Mouse (Mus musculus): ENCODE data around the gene Mpp5. TPM values are rescaled to one million over a fixed set of nuclear protein-coding genes. Genes with fewer than 3 reads are reported as not detected.
A peak's percentile ranks its signal among the peaks of the same experiment; 100 is the strongest.

Mpp5 gene
- total and polyA plus RNA-seq, 2 experiments: 0.84 to 17.0 TPM

- peaks cover 3% of the 10 kb centered on the region for H3K36me3 ChIP-seq (ENCODE audit: control insufficient read depth, insufficient read depth, low read length)
- WGBS: under 1% methylated on average over 30 of the region's 30 CpGs
- H3K27ac ChIP-seq (replicated peaks; ENCODE audit: insufficient read depth, low read depth, low read length): peak overlapping the region; percentile 59
- peaks cover 26% of the 10 kb centered on the region for H3K79me2 ChIP-seq (ENCODE audit: control insufficient read depth, insufficient read depth, low read length)
- peak overlapping the region; percentile 77 for H3K4me3 ChIP-seq (ENCODE audit: insufficient read depth, low read depth, low read length)
- TF ChIP-seq CTCF (IDR thresholded peaks at IDR 0.05; ENCODE audit: low read depth, low read length) (no peak), POLR2A (IDR thresholded peaks at IDR 0.05; ENCODE audit: extremely low read depth, insufficient read depth, low read length) (peak; percentile 62)
- H3K4me1 ChIP-seq (ENCODE audit: control insufficient read depth, insufficient read depth, low read length): peaks cover 2% of the 10 kb centered on the region; the same call in 1 of the 2 replicates
- H3K9ac ChIP-seq (ENCODE audit: low read depth, low read length): peak overlapping the region; percentile 77
- DNase-seq (ENCODE audit: extremely low read depth, low read depth, low spot score): no peak
- no peaks in the 10 kb centered on the region for H3K27me3 ChIP-seq (ENCODE audit: control insufficient read depth, insufficient read depth, low read length)
Observed at GRCm38 (mm10) chr12:78860921-78861495, 112.3 kb downstream of the Mpp5 start.

GRCm38 (mm10) chr12:78861496-78862253 lies 113.0 kb downstream of the Mpp5 start, which contains the start of the genes Atp6v1d and Eif2s1:
Gene Atp6v1d, minus strand, starts transcription at chr12:78861638.
Gene Eif2s1, plus strand, starts transcription at chr12:78861819.
- peaks cover 26% of the 10 kb centered on the region for H3K79me2 ChIP-seq (ENCODE audit: control insufficient read depth, insufficient read depth, low read length)
- no peaks in the 10 kb centered on the region; the same call in 1 of the 2 replicates for H3K36me3 ChIP-seq (ENCODE audit: control insufficient read depth, insufficient read depth, low read length)
- H3K4me3 ChIP-seq (ENCODE audit: insufficient read depth, low read depth, low read length): peak within 1 kb of the TSS; percentile 91
- under 1% methylated on average over 55 of the region's 55 CpGs for WGBS
- peaks cover 2% of the 10 kb centered on the region; the same call in 1 of the 2 replicates for H3K4me1 ChIP-seq (ENCODE audit: control insufficient read depth, insufficient read depth, low read length)
- DNase-seq (ENCODE audit: extremely low read depth, low read depth, low spot score): peak; percentile 96
- peak; percentile 70; the same call in 1 of the 2 replicates for TF ChIP-seq POLR2A (IDR thresholded peaks at IDR 0.05; ENCODE audit: extremely low read depth, insufficient read depth, low read length)
- peak; percentile 76 for TF ChIP-seq CTCF (IDR thresholded peaks at IDR 0.05; ENCODE audit: low read depth, low read length)
- H3K27ac ChIP-seq (replicated peaks; ENCODE audit: insufficient read depth, low read depth, low read length): peak within 1 kb of the TSS; percentile 77
- H3K9ac ChIP-seq (ENCODE audit: low read depth, low read length): peak within 1 kb of the TSS; percentile 88
- no peaks in the 10 kb centered on the region for H3K27me3 ChIP-seq (ENCODE audit: control insufficient read depth, insufficient read depth, low read length)

GRCm38 (mm10) chr12:78862254-78862730 lies 113.6 kb downstream of the Mpp5 start:
- Histone ChIP-seq H3K4me3 (ENCODE audit: insufficient read depth, low read depth, low read length) (peak overlapping the region; percentile 91), H3K9ac (ENCODE audit: low read depth, low read length) (peak overlapping the region; percentile 88), H3K79me2 (ENCODE audit: control insufficient read depth, insufficient read depth, low read length) (peaks cover 26% of the 10 kb centered on the region), H3K36me3 (ENCODE audit: control insufficient read depth, insufficient read depth, low read length) (peaks cover 3% of the 10 kb centered on the region), H3K27ac (replicated peaks; ENCODE audit: insufficient read depth, low read depth, low read length) (peak overlapping the region; percentile 77), H3K27me3 (ENCODE audit: control insufficient read depth, insufficient read depth, low read length) (no peaks in the 10 kb centered on the region), H3K4me1 (ENCODE audit: control insufficient read depth, insufficient read depth, low read length) (peaks cover 2% of the 10 kb centered on the region; the same call in 1 of the 2 replicates)
- no peak for DNase-seq (ENCODE audit: extremely low read depth, low read depth, low spot score)
- TF ChIP-seq POLR2A (IDR thresholded peaks at IDR 0.05; ENCODE audit: extremely low read depth, insufficient read depth, low read length) (no peak), CTCF (IDR thresholded peaks at IDR 0.05; ENCODE audit: low read depth, low read length) (no peak)
- under 1% methylated on average over 22 of the region's 22 CpGs for WGBS

- H3K36me3 ChIP-seq (ENCODE audit: control insufficient read depth, insufficient read depth, low read length): peaks cover 13% of the 10 kb centered on the region
- H3K4me1 ChIP-seq (ENCODE audit: control insufficient read depth, insufficient read depth, low read length): no peaks in the 10 kb centered on the region; the same call in 1 of the 2 replicates
- H3K79me2 ChIP-seq (ENCODE audit: control insufficient read depth, insufficient read depth, low read length): peaks cover 17% of the 10 kb centered on the region
- H3K9ac ChIP-seq (ENCODE audit: low read depth, low read length): no peak overlapping the region
- WGBS: 98% methylated on average over 1 of the region's 1 CpGs
- DNase-seq (ENCODE audit: extremely low read depth, low read depth, low spot score): no peak
- no peaks in the 10 kb centered on the region for H3K27me3 ChIP-seq (ENCODE audit: control insufficient read depth, insufficient read depth, low read length)
- no peak overlapping the region for H3K27ac ChIP-seq (replicated peaks; ENCODE audit: insufficient read depth, low read depth, low read length)
- H3K4me3 ChIP-seq (ENCODE audit: insufficient read depth, low read depth, low read length): no peak overlapping the region
- no peak for TF ChIP-seq POLR2A (IDR thresholded peaks at IDR 0.05; ENCODE audit: extremely low read depth, insufficient read depth, low read length)
- no peak; the same call in 1 of the 2 replicates for TF ChIP-seq CTCF (IDR thresholded peaks at IDR 0.05; ENCODE audit: low read depth, low read length)
Observed at GRCm38 (mm10) chr12:78865434-78865833, 116.7 kb downstream of the Mpp5 start.

GRCm38 (mm10) chr12:78868115-78868514 lies 119.4 kb downstream of the Mpp5 start:
- Histone ChIP-seq H3K9ac (ENCODE audit: low read depth, low read length) (no peak overlapping the region), H3K27me3 (ENCODE audit: control insufficient read depth, insufficient read depth, low read length) (no peaks in the 10 kb centered on the region), H3K79me2 (ENCODE audit: control insufficient read depth, insufficient read depth, low read length) (peaks cover 6% of the 10 kb centered on the region; the same call in 1 of the 2 replicates), H3K4me3 (ENCODE audit: insufficient read depth, low read depth, low read length) (no peak overlapping the region), H3K36me3 (ENCODE audit: control insufficient read depth, insufficient read depth, low read length) (peaks cover 16% of the 10 kb centered on the region), H3K4me1 (ENCODE audit: control insufficient read depth, insufficient read depth, low read length) (no peaks in the 10 kb centered on the region; the same call in 1 of the 2 replicates), H3K27ac (replicated peaks; ENCODE audit: insufficient read depth, low read depth, low read length) (no peak overlapping the region)
- no peak for TF ChIP-seq CTCF (IDR thresholded peaks at IDR 0.05; ENCODE audit: low read depth, low read length)
- no peak for TF ChIP-seq POLR2A (IDR thresholded peaks at IDR 0.05; ENCODE audit: extremely low read depth, insufficient read depth, low read length)
- 80% methylated on average over 1 of the region's 1 CpGs for WGBS
- DNase-seq (ENCODE audit: extremely low read depth, low read depth, low spot score): peak; percentile 18
